Mouse (Mus musculus): ENCODE measurements around the gene Ppid. TPM values are rescaled to one million over a fixed set of nuclear protein-coding genes. Genes with fewer than 3 reads are reported as not detected.

The Ppid gene
- polyA plus RNA-seq, 2 experiments from 2014 or later: 127 to 128 TPM

Other genes with a start within 250 kb of the Ppid start
- under 1 TPM; 0.51 to 0.58 TPM for gene Fnip2, start 23.5 kb upstream of the Ppid start, polyA plus RNA-seq (2017; shearing (Covaris generic))
- 10 to 100 TPM in 1 of 2 experiments, 1 to 10 TPM in 1; 9.1 to 10.7 TPM for gene 4930579G24Rik, start 37.7 kb downstream of the Ppid start, polyA plus RNA-seq (2017; shearing (Covaris generic))
- gene Etfdh, start 38.2 kb downstream of the Ppid start, polyA plus RNA-seq (2017; shearing (Covaris generic)): 10 to 100 TPM; 37.6 to 51.2 TPM
- not detected for gene Rxfp1, start 146.5 kb downstream of the Ppid start, polyA plus RNA-seq (2017; shearing (Covaris generic))

All from CD4-positive, CD25-positive, alpha-beta regulatory T cell, adult 4 months (primary cell).